Mouse (Mus musculus) ES-Bruce4 (cell line): ENCODE results near the gene Gm21915.

Source experiments
- CTCF ChIP-seq: IDR thresholded peaks from one replicate; pipeline ENCODE4 v1.8.1; 2011; ENCODE audit warnings: low read depth, low read length
- EP300 ChIP-seq: IDR thresholded peaks from 2 replicates; pipeline ENCODE4 v1.6.1; 2011; ENCODE audit warnings: low read depth, low read length; ENCODE audit not compliant: insufficient read depth
- POLR2A ChIP-seq: IDR thresholded peaks from one replicate; pipeline ENCODE4 v1.8.1; 2011; ENCODE audit warnings: low read length; ENCODE audit not compliant: insufficient read depth

GRCm38 (mm10) chr9:40686421-40686899, 16.0 kb downstream of the Gm21915 start:
- no peak for TF ChIP-seq CTCF
- no peak for TF ChIP-seq POLR2A
- TF ChIP-seq EP300, result no peak
